Mouse (Mus musculus): ENCODE results near the gene Wdr77.
"Not testable (repeated sequence)": the region's sequence is repeated elsewhere in the genome, so short reads cannot be mapped to it uniquely, and the experiment has no call there.

Wdr77 gene

GRCm38 (mm10) chr3:105958974-105959580 lies at the start of gene Wdr77:
TSS of gene Wdr77 (plus strand) at chr3:105959369.
- peak; percentile 96 for DNase-seq

GRCm38 (mm10) chr3:105910519-105911190 lies 48.5 kb upstream of the Wdr77 start:
- no peak for DNase-seq

GRCm38 (mm10) chr3:105912097-105912880 lies 46.9 kb upstream of the Wdr77 start:
- no peak for DNase-seq

- no peak for DNase-seq
These were observed 45.1 kb upstream of the Wdr77 start for GRCm38 (mm10) chr3:105913839-105914681.

GRCm38 (mm10) chr3:105915281-105915680 lies 43.9 kb upstream of the Wdr77 start:
- no peak for DNase-seq

- not testable (repeated sequence) for DNase-seq
These were observed 42.7 kb upstream of the Wdr77 start for GRCm38 (mm10) chr3:105916455-105916854.

- DNase-seq: no peak
These were observed 41.4 kb upstream of the Wdr77 start for GRCm38 (mm10) chr3:105917656-105918354.

GRCm38 (mm10) chr3:105918355-105918745 lies 40.8 kb upstream of the Wdr77 start:
- no peak for DNase-seq

- DNase-seq: not testable (repeated sequence)
These were observed 38.4 kb upstream of the Wdr77 start for GRCm38 (mm10) chr3:105920743-105921142.

GRCm38 (mm10) chr3:105921959-105922358 lies 37.2 kb upstream of the Wdr77 start:
- DNase-seq: no peak

- no peak for DNase-seq
These were observed 34.6 kb upstream of the Wdr77 start for GRCm38 (mm10) chr3:105924616-105925015.

- no peak for DNase-seq
These were observed 31.5 kb upstream of the Wdr77 start for GRCm38 (mm10) chr3:105927561-105928194.

- DNase-seq: no peak
These were observed 31.0 kb upstream of the Wdr77 start for GRCm38 (mm10) chr3:105928195-105928569.

GRCm38 (mm10) chr3:105928781-105929180 lies 30.4 kb upstream of the Wdr77 start:
- DNase-seq: no peak

GRCm38 (mm10) chr3:105929821-105930220 lies 29.3 kb upstream of the Wdr77 start:
- DNase-seq: no peak

- DNase-seq: no peak
These were observed 28.1 kb upstream of the Wdr77 start for GRCm38 (mm10) chr3:105931095-105931494.

GRCm38 (mm10) chr3:105932240-105933071 lies 26.7 kb upstream of the Wdr77 start, which contains the start of gene I830077J02Rik:
TSS of gene I830077J02Rik (minus strand) at chr3:105932664.
- DNase-seq: no peak

- DNase-seq: no peak
These were observed 25.2 kb upstream of the Wdr77 start for GRCm38 (mm10) chr3:105933926-105934325.

GRCm38 (mm10) chr3:105935033-105935432 lies 24.1 kb upstream of the Wdr77 start:
- no peak for DNase-seq

GRCm38 (mm10) chr3:105936111-105936510 lies 23.1 kb upstream of the Wdr77 start:
- DNase-seq: no peak

GRCm38 (mm10) chr3:105951348-105951747 lies 7.8 kb upstream of the Wdr77 start:
- DNase-seq: no peak

All from cerebellum, adult 9-10 months (tissue).